ENCODE assay signal across 9 mouse cellular contexts in the genomic region with DNA sequence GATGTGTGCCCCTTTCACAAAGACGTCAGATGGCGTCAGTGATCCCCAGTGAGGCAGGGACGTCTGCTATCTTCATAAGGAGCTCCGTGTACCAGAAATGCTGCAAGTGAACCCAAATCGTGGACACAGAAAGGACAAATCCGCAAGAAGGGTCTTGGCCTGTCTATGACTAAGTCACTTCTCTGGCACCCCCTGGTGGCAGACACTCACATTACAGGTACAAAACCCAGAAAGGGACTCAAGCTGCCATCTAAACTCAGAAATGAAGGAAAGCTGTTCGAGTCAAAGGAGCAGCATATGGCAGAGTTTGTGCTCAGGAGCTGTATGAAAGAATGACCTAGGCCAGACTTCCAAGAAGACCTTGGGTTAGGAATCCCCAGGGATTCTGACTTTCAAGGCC. TPM values are rescaled to one million over a fixed set of nuclear protein-coding genes. Genes with fewer than 3 reads are reported as not detected.
A peak's percentile ranks its signal among the peaks of the same experiment; 100 is the strongest.
DNase-seq lines count a peak whose midpoint lies in the region; ATAC-seq and TF ChIP-seq lines count a peak whose summit lies in the region.
"Had no signal": no experiment of that assay in that cellular context is flagged by ENCODE, and none has a peak within 500 bp of the region (broad histone marks: within the 10 kb centered on the region; RNA-seq: fewer than 3 reads in every experiment).

No protein-coding gene starts in this region.

- H3K27ac ChIP-seq in midbrain, embryonic 11.5 days (ENCODE audit: low read depth, low read length) = no peak overlapping the region
- H3K27ac ChIP-seq in midbrain, embryonic 16.5 days (ENCODE audit: low read length) = no peak overlapping the region
- no peak overlapping the region for H3K27ac ChIP-seq in intestine, embryonic 16.5 days (ENCODE audit: low read length)
- H3K27ac ChIP-seq in neural tube, embryonic 11.5 days (ENCODE audit: low read depth, low read length) = no peak overlapping the region
- no peak overlapping the region for H3K27ac ChIP-seq in testis, adult 2 months (ENCODE audit: control insufficient read depth, insufficient read depth, low read depth, low read length)

- H3K36me3 ChIP-seq in midbrain, embryonic 11.5 days (ENCODE audit: control insufficient read depth, insufficient read depth, low read length) = no peaks in the 10 kb centered on the region
- no peaks in the 10 kb centered on the region for H3K36me3 ChIP-seq in midbrain, embryonic 16.5 days (ENCODE audit: control insufficient read depth, insufficient read depth, low read length)
- H3K36me3 ChIP-seq in intestine, embryonic 16.5 days (ENCODE audit: control insufficient read depth, insufficient read depth, low read length) = no peaks in the 10 kb centered on the region
- H3K36me3 ChIP-seq in neural tube, embryonic 11.5 days (ENCODE audit: control insufficient read depth, insufficient read depth, low read length) = no peaks in the 10 kb centered on the region
- H3K36me3 ChIP-seq in testis, adult 2 months (ENCODE audit: control insufficient read depth, insufficient read depth, low read length) = no peaks in the 10 kb centered on the region

- TF ChIP-seq CTCF in testis, adult 2 months (IDR thresholded peaks at IDR 0.05; ENCODE audit: control insufficient read depth, insufficient read depth, insufficient replicate concordance, low read depth, low read length) = peak; percentile 48; the same call in 1 of the 2 replicates

- ATAC-seq in midbrain, embryonic 11.5 days (ENCODE audit: low FRiP score) = peak; percentile 50; the same call in 1 of the 2 replicates
- ATAC-seq in midbrain, embryonic 16.5 days = no peak
- 0 out of 2 replicates have a peak, but pooled peaks have one; percentile 48 for ATAC-seq in intestine, embryonic 16.5 days
- no peak for ATAC-seq in neural tube, embryonic 11.5 days (ENCODE audit: insufficient read depth, low FRiP score, low TSS enrichment)

- no peak overlapping the region for H3K4me3 ChIP-seq in midbrain, embryonic 11.5 days (ENCODE audit: low read depth, low read length)
- no peak overlapping the region for H3K4me3 ChIP-seq in midbrain, embryonic 16.5 days (ENCODE audit: low read depth, low read length)
- H3K4me3 ChIP-seq in intestine, embryonic 16.5 days (ENCODE audit: low read length) = no peak overlapping the region
- H3K4me3 ChIP-seq in neural tube, embryonic 11.5 days (ENCODE audit: low read depth, low read length) = no peak overlapping the region
- H3K4me3 ChIP-seq in testis, adult 2 months (ENCODE audit: control insufficient read depth, low read depth, low read length) = no peak overlapping the region
- H3K4me3 ChIP-seq: erythroblast, embryonic 14.5 days had no signal

- no peaks in the 10 kb centered on the region for H3K4me1 ChIP-seq in midbrain, embryonic 11.5 days (ENCODE audit: control insufficient read depth, insufficient read depth, low read length)
- no peaks in the 10 kb centered on the region for H3K4me1 ChIP-seq in midbrain, embryonic 16.5 days (ENCODE audit: control insufficient read depth, insufficient read depth, low read length)
- no peaks in the 10 kb centered on the region for H3K4me1 ChIP-seq in intestine, embryonic 16.5 days (ENCODE audit: control insufficient read depth, insufficient read depth, low read length)
- H3K4me1 ChIP-seq in neural tube, embryonic 11.5 days (ENCODE audit: control insufficient read depth, insufficient read depth, low read length) = no peaks in the 10 kb centered on the region
- H3K4me1 ChIP-seq in testis, adult 2 months (ENCODE audit: control insufficient read depth, insufficient read depth, low read length) = no peaks in the 10 kb centered on the region

- WGBS in midbrain, embryonic 11.5 days = 16% methylated on average over 7 of the region's 7 CpGs
- 11% methylated on average over 7 of the region's 7 CpGs for WGBS in midbrain, embryonic 16.5 days
- 10% methylated on average over 7 of the region's 7 CpGs for WGBS in intestine, embryonic 16.5 days
- WGBS in neural tube, embryonic 11.5 days = 16% methylated on average over 7 of the region's 7 CpGs

- peak; percentile 100 for DNase-seq in midbrain, embryonic 11.5 days (ENCODE audit: low spot score, missing footprints)
- DNase-seq in cerebellum, adult 18-20 months = peak; percentile 85 to 88
- peak; percentile 63 to 90 for DNase-seq in frontal cortex, postnatal 14 days (ENCODE audit: low spot score in 2 of 2)
- peak; percentile 93 for DNase-seq in left cerebral cortex, postnatal 4 days
- DNase-seq in neural tube, embryonic 11.5 days (ENCODE audit: low spot score) = peak; percentile 90

- H3K4me2 ChIP-seq in midbrain, embryonic 11.5 days = no peak overlapping the region
- H3K4me2 ChIP-seq in midbrain, embryonic 16.5 days (ENCODE audit: low read length) = no peak overlapping the region
- H3K4me2 ChIP-seq in intestine, embryonic 16.5 days (ENCODE audit: low read depth, low read length) = no peak overlapping the region
- no peak overlapping the region for H3K4me2 ChIP-seq in neural tube, embryonic 11.5 days (ENCODE audit: low read depth)

- no peak for TF ChIP-seq POLR2A in testis, adult 2 months (IDR thresholded peaks at IDR 0.05; ENCODE audit: control insufficient read depth, low read depth, low read length)

- H3K27me3 ChIP-seq in midbrain, embryonic 11.5 days (ENCODE audit: control insufficient read depth, insufficient read depth, low read length) = no peaks in the 10 kb centered on the region
- H3K27me3 ChIP-seq in midbrain, embryonic 16.5 days (ENCODE audit: control insufficient read depth, insufficient read depth, low read depth, low read length) = no peaks in the 10 kb centered on the region
- no peaks in the 10 kb centered on the region for H3K27me3 ChIP-seq in intestine, embryonic 16.5 days (replicated peaks; ENCODE audit: control insufficient read depth, insufficient read depth, low read length)
- H3K27me3 ChIP-seq in neural tube, embryonic 11.5 days (ENCODE audit: control insufficient read depth, insufficient read depth, low read length) = no peaks in the 10 kb centered on the region
- no peaks in the 10 kb centered on the region for H3K27me3 ChIP-seq in testis, adult 2 months (ENCODE audit: control insufficient read depth, insufficient read depth, low read length)

- no peaks in the 10 kb centered on the region for H3K9me3 ChIP-seq in midbrain, embryonic 11.5 days (ENCODE audit: control insufficient read depth, low read length)
- H3K9me3 ChIP-seq in midbrain, embryonic 16.5 days (replicated peaks; ENCODE audit: control insufficient read depth, low read length, poor library complexity, severe bottlenecking) = no peaks in the 10 kb centered on the region
- no peaks in the 10 kb centered on the region for H3K9me3 ChIP-seq in intestine, embryonic 16.5 days (ENCODE audit: control insufficient read depth, low read length)
- H3K9me3 ChIP-seq in neural tube, embryonic 11.5 days (ENCODE audit: control insufficient read depth, low read length) = no peaks in the 10 kb centered on the region

- H3K9ac ChIP-seq in midbrain, embryonic 11.5 days (ENCODE audit: low read length) = no peak overlapping the region
- no peak overlapping the region for H3K9ac ChIP-seq in midbrain, embryonic 16.5 days (ENCODE audit: low read depth, low read length)
- no peak overlapping the region for H3K9ac ChIP-seq in intestine, embryonic 16.5 days (ENCODE audit: low read depth, low read length)
- H3K9ac ChIP-seq in neural tube, embryonic 11.5 days (ENCODE audit: low read length) = no peak overlapping the region

- intact Hi-C loops in left cerebral cortex, postnatal 4 days (cut with DNase I) = loop anchor here (1.0 kb wide), 1 partner anchor 350 kb away; no protein-coding TSS in a partner anchor

RNA-seq across cellular contexts. Expression of gene Kcne2, which starts 5.6 kb away (rescaled TPM):
- polyA plus RNA-seq in midbrain, embryonic 11.5 days (2014; fragmentation: Nextera tagmentation; extraction: Ambion mirVana) = 0.12 and 0.14 TPM in 2 replicates
- 8.1 and 8.5 TPM in 2 replicates for polyA plus RNA-seq in midbrain, embryonic 16.5 days (2015; fragmentation: Nextera tagmentation; extraction: Ambion mirVana)
- polyA plus RNA-seq in intestine, embryonic 16.5 days (2015; fragmentation: Nextera tagmentation; extraction: Ambion mirVana) = 0.10 and 0.21 TPM in 2 replicates
- total RNA-seq in left cerebral cortex, postnatal 4 days (2021) = not detected
- polyA plus RNA-seq in neural tube, embryonic 11.5 days (2014; fragmentation: Nextera tagmentation; extraction: Ambion mirVana) = 0.13 and 0.24 TPM in 2 replicates
- polyA plus RNA-seq in testis, adult 2 months (2012; rRNA removed) = 0.11 and 0.16 TPM in 2 replicates
- polyA plus RNA-seq: erythroblast, embryonic 14.5 days had no signal

RNA-seq across cellular contexts. Expression of gene Smim11, which starts 14.5 kb away (rescaled TPM):
- polyA plus RNA-seq in midbrain, embryonic 11.5 days (2014; fragmentation: Nextera tagmentation; extraction: Ambion mirVana) = 137 and 143 TPM in 2 replicates
- 56.0 and 62.3 TPM in 2 replicates for polyA plus RNA-seq in midbrain, embryonic 16.5 days (2015; fragmentation: Nextera tagmentation; extraction: Ambion mirVana)
- 98.0 and 101 TPM in 2 replicates for polyA plus RNA-seq in intestine, embryonic 16.5 days (2015; fragmentation: Nextera tagmentation; extraction: Ambion mirVana)
- total RNA-seq in left cerebral cortex, postnatal 4 days (2021) = 10 to 100 TPM; 13.4 to 16.3 TPM
- polyA plus RNA-seq in neural tube, embryonic 11.5 days (2014; fragmentation: Nextera tagmentation; extraction: Ambion mirVana) = 107 and 110 TPM in 2 replicates
- polyA plus RNA-seq in testis, adult 2 months (2012; rRNA removed) = 4.7 and 7.7 TPM in 2 replicates

RNA-seq across cellular contexts. Expression of gene Fam243, which starts 34.6 kb away (rescaled TPM):
- 0.08 TPM in 1 of 2 replicates, not detected in the other for polyA plus RNA-seq in midbrain, embryonic 11.5 days (2014; fragmentation: Nextera tagmentation; extraction: Ambion mirVana)
- not detected in 2 replicates for polyA plus RNA-seq in midbrain, embryonic 16.5 days (2015; fragmentation: Nextera tagmentation; extraction: Ambion mirVana)
- polyA plus RNA-seq in intestine, embryonic 16.5 days (2015; fragmentation: Nextera tagmentation; extraction: Ambion mirVana) = not detected in 2 replicates
- not detected for total RNA-seq in left cerebral cortex, postnatal 4 days (2021)
- not detected in 2 replicates for polyA plus RNA-seq in neural tube, embryonic 11.5 days (2014; fragmentation: Nextera tagmentation; extraction: Ambion mirVana)
- 102 and 108 TPM in 2 replicates for polyA plus RNA-seq in testis, adult 2 months (2012; rRNA removed)
- polyA plus RNA-seq: erythroblast, embryonic 14.5 days had no signal

Comparison
In these comparisons a context has a peak if more than half of its experiments do, and no peak if none do; other contexts are left out.
1. ATAC-seq: peak in midbrain, embryonic 11.5 days (single experiment) and intestine, embryonic 16.5 days (single experiment); none in midbrain, embryonic 16.5 days (single experiment) and neural tube, embryonic 11.5 days (single experiment).
2. RNA of gene Fam243, which starts 34.6 kb away (polyA plus RNA-seq): 102 to 108 TPM in testis, adult 2 months; not detected in midbrain, embryonic 16.5 days, not detected in intestine, embryonic 16.5 days, 0.08 TPM in midbrain, embryonic 11.5 days and not detected in neural tube, embryonic 11.5 days; every median in the first group is over 10 times any median in the second.
3. Peak in every context shown above with its lines, with median percentiles within 50 percentile points of each other: DNase-seq.